Mouse (Mus musculus) ES-Bruce4 (cell line): Measurements from ENCODE around the gene Nrxn1. TPM values are rescaled to one million over a fixed set of nuclear protein-coding genes. Genes with fewer than 3 reads are reported as not detected.

ENCODE experiments used
- H3K27ac ChIP-seq: 2 replicates; pipeline ENCODE4 v1.5.1; 2012; ENCODE audit warnings: low read length, inconsistent platforms; ENCODE audit not compliant: insufficient read depth
- H3K27me3 ChIP-seq: 2 replicates; pipeline ENCODE4 v1.6.1; 2012; ENCODE audit warnings: mild to moderate bottlenecking, low read length, inconsistent platforms; ENCODE audit not compliant: control insufficient read depth, poor library complexity, insufficient read depth, severe bottlenecking
- H3K36me3 ChIP-seq: 2 replicates; pipeline ENCODE4 v1.6.1; 2012; ENCODE audit warnings: inconsistent platforms, mild to moderate bottlenecking, low read length, moderate library complexity; ENCODE audit not compliant: control insufficient read depth, poor library complexity, insufficient read depth, severe bottlenecking
- H3K4me1 ChIP-seq: one replicate; pipeline ENCODE4 v1.8.1; 2011; ENCODE audit warnings: low read length; ENCODE audit not compliant: control insufficient read depth, insufficient read depth
- H3K4me3 ChIP-seq: 2 replicates; pipeline ENCODE4 v1.5.1; 2011; ENCODE audit warnings: low read depth, mild to moderate bottlenecking, low read length
- H3K9ac ChIP-seq: 2 replicates; pipeline ENCODE4 v1.6.1; 2012; ENCODE audit warnings: low read depth, mild to moderate bottlenecking, inconsistent platforms; ENCODE audit not compliant: poor library complexity, severe bottlenecking
- H3K9me3 ChIP-seq: replicated peaks from 2 replicates; pipeline ENCODE4 v1.6.1; 2012; ENCODE audit warnings: mild to moderate bottlenecking, low read length, inconsistent platforms; ENCODE audit not compliant: control insufficient read depth, poor library complexity, insufficient read depth, severe bottlenecking
- CTCF ChIP-seq: IDR thresholded peaks from one replicate; pipeline ENCODE4 v1.8.1; 2011; ENCODE audit warnings: low read depth, low read length
- EP300 ChIP-seq: IDR thresholded peaks from 2 replicates; pipeline ENCODE4 v1.6.1; 2011; ENCODE audit warnings: low read depth, low read length; ENCODE audit not compliant: insufficient read depth
- POLR2A ChIP-seq: IDR thresholded peaks from one replicate; pipeline ENCODE4 v1.8.1; 2011; ENCODE audit warnings: low read length; ENCODE audit not compliant: insufficient read depth
- polyA plus RNA-seq: library from polyadenylated mRNA; stranded (reverse); fragments of >200 nt; gene quantifications from 2 replicates; pipeline ENCODE4 v1.2.4, GENCODE M21; 2011; ENCODE audit warnings: low read depth; ENCODE audit not compliant: missing spikeins, insufficient read depth, insufficient read length

Gene Nrxn1
- polyA plus RNA-seq, 1 experiment: 5.6 TPM

- no peak overlapping the region for H3K27ac ChIP-seq
- H3K4me3 ChIP-seq: no peak overlapping the region
- H3K36me3 ChIP-seq: no peaks in the 10 kb centered on the region
- H3K4me1 ChIP-seq: no peaks in the 10 kb centered on the region
- no peaks in the 10 kb centered on the region for H3K9me3 ChIP-seq
- no peaks in the 10 kb centered on the region for H3K27me3 ChIP-seq
- H3K9ac ChIP-seq: no peak overlapping the region
- TF ChIP-seq CTCF (no peak), EP300 (no peak), POLR2A (no peak)
Observed at GRCm38 (mm10) chr17:90997714-90998113, 95.2 kb downstream of the Nrxn1 start.

DNA sequence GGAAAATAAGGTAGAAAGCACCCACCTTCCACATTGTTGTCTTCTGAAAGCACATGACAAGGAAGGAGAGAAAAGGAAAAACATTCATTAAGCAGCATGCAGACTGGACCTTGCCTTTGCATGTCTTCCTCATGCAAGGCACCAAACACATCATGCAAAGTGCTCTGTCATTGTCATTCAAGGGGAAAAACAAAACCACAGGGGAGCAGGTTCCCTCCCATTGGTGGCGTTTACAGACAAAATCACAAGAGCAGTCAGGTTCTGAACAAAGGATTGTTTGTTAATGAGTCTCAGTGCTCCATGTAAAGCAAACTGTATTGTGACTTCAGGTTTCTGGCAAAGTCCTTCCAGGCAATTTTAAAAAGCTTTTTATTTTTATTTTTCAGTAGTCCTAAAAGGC is 97.4 kb downstream of the Nrxn1 start:
- Histone ChIP-seq H3K27ac (no peak overlapping the region), H3K36me3 (no peaks in the 10 kb centered on the region), H3K4me1 (no peaks in the 10 kb centered on the region), H3K9ac (no peak overlapping the region), H3K4me3 (no peak overlapping the region), H3K27me3 (no peaks in the 10 kb centered on the region), H3K9me3 (no peaks in the 10 kb centered on the region)
- TF ChIP-seq EP300 (no peak), POLR2A (no peak), CTCF (no peak)

- Histone ChIP-seq H3K4me1 (no peaks in the 10 kb centered on the region), H3K4me3 (no peak overlapping the region), H3K9me3 (no peaks in the 10 kb centered on the region), H3K36me3 (no peaks in the 10 kb centered on the region), H3K27me3 (no peaks in the 10 kb centered on the region), H3K9ac (no peak overlapping the region), H3K27ac (no peak overlapping the region)
- no peak for TF ChIP-seq POLR2A
- TF ChIP-seq EP300: no peak
- TF ChIP-seq CTCF: no peak
Observed at GRCm38 (mm10) chr17:90994247-90994646, 98.6 kb downstream of the Nrxn1 start.

- H3K27ac ChIP-seq: no peak overlapping the region
- H3K4me3 ChIP-seq: no peak overlapping the region
- no peaks in the 10 kb centered on the region for H3K27me3 ChIP-seq
- no peaks in the 10 kb centered on the region for H3K36me3 ChIP-seq
- no peaks in the 10 kb centered on the region for H3K4me1 ChIP-seq
- no peak overlapping the region for H3K9ac ChIP-seq
- H3K9me3 ChIP-seq: no peaks in the 10 kb centered on the region
- no peak for TF ChIP-seq POLR2A
- no peak for TF ChIP-seq EP300
- TF ChIP-seq CTCF: no peak
Observed at GRCm38 (mm10) chr17:90990747-90991146, 102.1 kb downstream of the Nrxn1 start.

DNA sequence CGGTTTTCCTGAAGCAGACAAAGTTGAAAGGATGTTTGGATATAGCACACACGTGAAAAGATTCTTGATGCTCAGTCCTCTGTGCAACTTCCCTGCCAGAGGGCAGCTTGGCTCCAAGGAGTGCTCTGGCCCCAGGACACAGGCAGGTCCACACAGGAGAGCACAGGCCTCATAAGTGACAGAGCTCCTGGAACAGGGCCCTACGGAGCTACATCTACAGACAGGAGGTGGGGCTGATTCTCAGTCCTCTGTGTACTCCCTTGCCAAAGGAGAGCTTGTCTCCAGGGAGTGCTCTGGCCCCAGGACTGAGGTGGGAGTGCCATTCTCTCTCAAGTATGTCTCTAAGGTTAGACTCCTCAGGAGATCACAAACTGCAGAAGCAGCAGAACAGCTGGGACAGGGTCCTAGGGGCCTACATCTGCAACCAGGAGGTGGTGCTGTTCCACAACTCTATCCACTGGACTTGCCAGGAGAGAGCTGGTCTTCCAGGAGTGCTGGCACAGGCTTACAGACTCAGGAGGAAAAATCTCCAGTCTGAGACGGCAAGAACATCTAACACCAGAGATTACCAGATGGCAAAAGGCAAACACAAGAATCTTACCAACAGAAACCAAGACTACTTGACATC is 129.9 kb downstream of the Nrxn1 start:
- no peak for TF ChIP-seq POLR2A
- peak; percentile 55 for TF ChIP-seq CTCF
- TF ChIP-seq EP300: no peak
- H3K27me3 ChIP-seq: no peaks in the 10 kb centered on the region
- H3K9ac ChIP-seq: no peak overlapping the region
- no peaks in the 10 kb centered on the region for H3K4me1 ChIP-seq
- H3K4me3 ChIP-seq: no peak overlapping the region
- no peaks in the 10 kb centered on the region for H3K36me3 ChIP-seq
- no peaks in the 10 kb centered on the region for H3K9me3 ChIP-seq
- no peak overlapping the region for H3K27ac ChIP-seq

DNA sequence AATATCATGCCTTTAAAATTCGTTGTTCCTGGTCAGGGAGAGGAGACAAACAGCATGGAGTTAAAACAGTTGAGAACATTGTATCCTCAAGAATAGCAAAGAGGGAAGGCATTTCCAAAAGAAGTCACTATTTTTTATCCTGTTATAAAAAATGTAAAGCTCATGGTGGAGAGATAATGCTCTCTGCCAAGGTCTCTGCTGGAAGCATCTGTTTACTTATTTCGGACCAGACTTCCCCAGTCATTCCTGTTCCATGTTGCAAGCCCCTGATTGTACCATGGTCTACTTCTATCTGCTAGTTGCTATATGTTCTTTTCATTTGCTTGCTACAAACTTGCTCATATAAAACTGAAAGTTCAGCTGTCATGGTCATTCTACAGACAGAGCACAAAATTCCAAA is 137.7 kb downstream of the Nrxn1 start:
- H3K36me3 ChIP-seq: no peaks in the 10 kb centered on the region
- TF ChIP-seq EP300 (no peak), POLR2A (no peak), CTCF (no peak)
- H3K4me1 ChIP-seq: no peaks in the 10 kb centered on the region
- H3K27me3 ChIP-seq: no peaks in the 10 kb centered on the region
- no peak overlapping the region for H3K4me3 ChIP-seq
- no peak overlapping the region for H3K27ac ChIP-seq
- H3K9me3 ChIP-seq: no peaks in the 10 kb centered on the region
- H3K9ac ChIP-seq: no peak overlapping the region
